Mouse (Mus musculus): Measurements from ENCODE around the gene Apoa1.

GRCm38 (mm10) chr9:46191234-46191633 lies 37.1 kb upstream of the Apoa1 start:
- TF ChIP-seq CTCF (IDR thresholded peaks at IDR 0.05; ENCODE audit: borderline replicate concordance, insufficient read depth, low read depth, low read length) = no peak
- no peak for TF ChIP-seq POLR2A (IDR thresholded peaks at IDR 0.05; ENCODE audit: borderline replicate concordance, insufficient read depth, low read length)

All from cerebellum, adult 2 months (tissue).